Mouse (Mus musculus): ENCODE measurements around the gene Cntnap5c. TPM values are rescaled to one million over a fixed set of nuclear protein-coding genes. Genes with fewer than 3 reads are reported as not detected.
"Not testable (repeated sequence)": the region's sequence is repeated elsewhere in the genome, so short reads cannot be mapped to it uniquely, and the experiment has no call there.

Gene Cntnap5c
- total RNA-seq (2021), result not detected
- long read RNA-seq, experiment 1, result 0 reads
- long read RNA-seq, experiment 2, result 0 reads

DNA sequence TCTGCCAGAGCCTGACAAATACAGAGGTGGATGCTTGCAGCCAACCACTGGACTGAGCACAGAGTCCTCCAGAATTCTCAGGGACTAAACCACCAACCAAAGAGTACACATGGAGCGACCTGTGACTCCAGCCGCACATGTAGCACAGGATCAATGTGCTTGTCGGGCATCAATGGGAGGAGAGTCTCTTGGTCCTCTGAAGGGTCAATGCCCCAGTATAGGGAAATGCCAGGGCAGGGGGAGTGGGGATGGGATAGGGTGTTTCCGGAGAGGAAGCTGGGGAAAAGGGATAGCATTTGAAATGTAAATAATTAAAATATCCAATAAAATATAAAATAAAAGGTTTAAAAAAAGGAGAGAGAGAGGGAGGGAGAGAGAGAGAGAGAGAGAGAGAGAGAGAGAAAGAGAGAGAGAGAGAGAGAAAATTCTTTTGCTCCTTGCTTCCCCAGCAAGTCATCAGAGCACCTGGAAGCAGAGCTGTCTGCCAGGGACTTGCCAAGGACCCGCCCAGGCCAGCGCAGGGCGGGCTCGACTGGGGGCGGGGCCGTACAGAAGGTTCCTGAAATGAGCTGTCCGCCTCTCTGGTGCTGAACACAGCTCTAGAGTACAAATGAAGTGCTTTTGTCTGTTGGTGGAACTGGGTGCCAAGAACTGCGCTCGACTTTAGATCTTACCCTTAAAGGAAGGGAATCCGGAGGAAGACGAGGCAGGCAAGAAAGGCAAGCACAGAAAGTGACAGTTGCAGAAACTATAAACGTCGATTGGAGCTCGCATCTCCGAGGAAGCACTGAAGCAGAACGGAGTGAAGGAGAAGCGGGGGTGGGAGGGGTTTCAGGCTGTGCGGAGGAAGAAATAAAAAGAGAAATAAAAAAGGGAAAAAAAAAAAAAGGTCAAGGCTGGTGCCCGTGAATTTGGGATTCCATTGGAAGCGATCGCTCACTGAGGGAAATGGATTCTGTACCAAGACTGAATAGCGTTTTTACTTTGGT, at the start of gene Cntnap5c:
Gene Cntnap5c, plus strand, starts transcription at position 949 of the 989 bp plus-strand sequence.
- DNase-seq (ENCODE audit: low spot score in 2 of 2), result peak; percentile 27 to 37

DNA sequence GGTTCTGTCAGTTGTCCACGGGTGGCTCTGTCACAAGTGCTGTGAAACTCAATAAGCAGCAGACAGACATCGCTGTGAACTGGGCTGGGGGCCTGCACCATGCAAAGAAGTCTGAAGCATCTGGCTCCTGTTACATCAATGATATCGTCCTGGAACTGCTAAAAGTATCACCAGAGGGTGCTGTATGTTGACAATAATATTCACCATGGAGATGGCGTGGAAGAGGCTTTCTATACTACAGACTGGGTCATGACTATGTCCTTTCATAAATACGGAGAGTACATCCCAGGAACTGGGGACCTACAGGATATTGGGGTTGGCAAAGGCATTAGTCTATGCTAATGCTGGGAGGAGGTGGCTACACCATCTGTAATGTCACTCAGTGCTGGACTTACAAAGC, 27.3 kb upstream of the Cntnap5c start, which contains the start of gene Gm21834:
Gene Gm21834, minus strand, starts transcription at position 101 of the 400 bp plus-strand sequence.
- DNase-seq (ENCODE audit: low spot score in 2 of 2), result no peak

DNA sequence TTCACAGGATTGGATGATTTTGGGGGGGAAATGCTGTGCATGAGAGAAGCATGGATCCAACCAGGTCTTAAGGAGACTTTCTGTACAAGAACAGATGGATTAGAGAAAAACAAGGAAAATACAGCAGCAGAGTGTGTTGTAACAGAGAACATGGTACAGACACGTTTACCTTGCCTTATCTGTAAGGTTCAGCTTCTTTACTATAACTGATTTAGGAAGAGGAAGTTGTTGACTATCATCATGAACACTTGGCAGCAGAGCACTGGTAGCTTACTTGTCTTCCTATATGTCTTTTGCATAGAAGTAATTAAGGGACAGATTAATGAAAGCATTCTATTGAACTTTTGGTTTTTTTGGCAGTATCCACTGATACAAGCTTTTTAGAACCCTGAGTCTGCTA, 11.3 kb upstream of the Cntnap5c start:
- no peak for DNase-seq (ENCODE audit: low spot score in 2 of 2)

DNA sequence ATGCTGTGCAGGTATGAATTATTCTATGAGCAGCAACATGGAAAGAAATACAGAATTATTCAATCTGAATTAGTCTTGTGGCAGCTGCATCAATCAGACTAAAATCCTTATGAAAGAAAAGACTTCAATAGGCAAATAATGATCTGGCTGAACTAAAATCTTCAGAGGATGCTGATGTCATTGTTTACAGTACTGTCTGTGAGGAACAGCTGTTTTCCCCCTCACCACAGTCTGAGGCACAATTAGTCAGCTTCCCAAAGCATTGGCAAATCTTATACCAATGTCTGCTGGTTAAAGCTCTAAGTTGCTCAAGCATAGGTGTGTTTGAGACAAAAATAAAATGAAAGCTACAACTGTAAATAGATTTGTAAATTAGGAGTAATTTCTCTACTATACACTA, 2.1 kb upstream of the Cntnap5c start:
- DNase-seq (ENCODE audit: low spot score in 2 of 2), result no peak

DNA sequence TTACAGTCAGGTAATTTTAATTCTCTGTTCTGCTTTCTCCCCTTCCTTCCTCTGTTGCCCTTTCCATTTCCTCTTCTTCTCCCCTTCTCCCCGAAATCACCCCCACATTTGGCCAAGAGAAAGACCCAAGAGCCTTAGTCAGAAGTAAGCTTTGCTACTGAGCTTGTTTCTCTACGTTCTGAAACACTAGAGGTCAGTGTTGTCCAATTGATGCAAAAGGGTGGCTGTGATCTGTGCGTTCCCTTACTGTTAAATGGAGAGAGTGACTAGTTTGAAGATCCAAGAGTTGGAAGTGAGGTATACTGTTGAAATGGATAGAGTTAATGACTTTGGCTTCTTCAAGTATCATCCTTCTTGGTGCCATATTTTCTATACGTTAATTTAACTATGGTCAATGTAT, 1.5 kb downstream of the Cntnap5c start:
- no peak for DNase-seq (ENCODE audit: low spot score in 2 of 2)

DNA sequence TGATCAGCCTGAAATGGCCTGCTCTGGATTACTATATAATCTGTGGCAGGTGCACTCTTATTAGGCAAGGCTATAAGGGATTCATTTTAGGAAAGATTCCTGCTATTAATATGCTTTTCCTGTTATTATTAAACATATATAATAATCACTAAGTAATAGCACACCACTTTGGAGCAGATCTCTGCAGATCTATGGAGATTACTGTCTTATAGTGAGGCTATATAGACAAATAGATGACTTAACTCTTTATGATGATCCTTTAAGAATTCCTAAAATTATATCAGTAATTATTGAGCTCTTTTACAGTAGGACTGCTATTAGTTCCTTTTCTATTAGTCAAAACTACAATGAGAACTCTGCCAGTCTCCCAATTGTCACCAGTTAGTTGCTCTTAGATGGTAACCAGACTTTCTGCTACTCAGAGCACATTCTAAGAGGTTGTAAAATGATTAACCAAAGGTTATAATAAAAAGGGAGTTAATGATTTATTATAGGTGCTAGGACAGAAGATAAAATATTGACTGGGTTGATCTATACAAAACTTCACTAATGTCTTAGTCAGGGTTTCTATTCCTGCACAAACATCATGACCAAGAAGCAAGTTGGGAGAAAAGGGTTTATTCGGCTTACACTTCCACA, 18.9 kb downstream of the Cntnap5c start:
- no peak for DNase-seq (ENCODE audit: low spot score in 2 of 2)

DNA sequence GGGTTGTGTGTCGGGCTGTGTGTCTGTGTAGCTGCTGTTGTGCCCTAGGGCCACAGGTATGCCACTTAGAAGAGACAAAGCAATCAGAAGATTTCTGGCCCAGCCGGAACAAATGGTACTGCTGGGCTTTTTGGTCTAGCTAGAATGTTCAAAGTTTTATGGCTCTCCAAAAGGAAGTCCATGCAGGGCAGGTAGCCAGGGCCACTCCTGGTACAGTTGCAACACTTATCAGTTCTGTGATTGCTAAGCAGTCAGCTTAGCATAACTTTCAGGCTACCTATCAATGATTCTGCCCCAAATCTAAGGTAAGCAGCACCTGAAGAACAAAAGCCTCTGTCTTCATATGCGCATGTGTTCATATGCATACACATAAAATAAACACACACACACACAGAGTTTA, 26.0 kb downstream of the Cntnap5c start:
- no peak for DNase-seq (ENCODE audit: low spot score in 2 of 2)

DNA sequence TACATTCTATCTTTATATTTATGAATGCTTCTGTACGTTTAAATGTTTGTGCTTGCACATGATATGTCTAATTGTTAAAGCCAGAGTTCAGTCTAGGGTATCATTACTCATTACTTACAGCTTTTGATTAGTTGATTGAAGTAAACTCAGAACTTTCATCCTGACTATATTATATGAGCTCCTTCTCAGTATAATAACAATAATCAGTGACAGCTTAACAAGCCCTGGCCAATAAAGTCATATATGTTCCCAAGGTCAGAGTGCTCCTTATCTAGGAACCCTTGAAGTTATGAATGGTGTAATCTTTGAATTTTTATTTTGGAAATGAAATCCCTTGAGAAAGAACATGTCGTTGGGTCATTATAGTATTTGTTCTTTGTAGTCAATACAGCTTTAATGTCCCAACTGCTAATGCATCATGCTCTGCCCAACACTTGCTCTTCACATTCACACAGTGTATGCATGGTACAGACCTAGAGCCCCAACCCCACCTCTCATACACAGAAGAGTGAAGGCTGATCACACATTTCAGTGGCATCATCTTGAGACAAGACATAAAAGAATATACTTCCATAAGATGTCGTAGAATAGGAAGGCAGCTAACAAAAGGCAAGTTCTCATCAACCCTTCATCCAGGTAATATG, 27.4 kb downstream of the Cntnap5c start:
- DNase-seq (ENCODE audit: low spot score in 2 of 2), result no peak

DNA sequence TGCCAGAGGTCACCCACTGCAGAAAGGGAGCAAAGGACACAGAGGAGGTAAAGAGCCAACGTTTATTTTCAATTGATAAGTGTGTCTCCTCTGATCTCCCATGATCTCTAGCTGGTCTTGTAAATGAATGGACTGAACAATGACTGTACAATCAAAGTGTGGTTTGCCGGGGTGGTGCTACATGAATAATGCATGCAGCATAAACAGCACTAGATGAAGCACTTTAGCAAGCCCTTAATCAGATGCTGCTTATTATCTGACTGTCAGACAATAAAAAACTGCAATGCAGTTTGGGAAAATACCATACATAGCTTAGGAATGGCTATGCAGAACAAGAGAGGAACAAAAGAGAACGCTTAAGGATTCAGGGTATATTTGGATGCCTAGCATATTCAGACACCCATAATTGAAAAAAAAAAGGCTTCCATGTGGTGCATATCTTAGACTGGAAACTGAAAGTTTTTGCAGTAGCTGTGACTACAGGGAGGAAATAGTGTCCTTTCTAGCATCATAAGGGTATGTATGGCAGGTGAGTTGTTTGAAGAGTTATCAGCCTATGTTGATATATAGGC, 30.1 kb downstream of the Cntnap5c start:
- DNase-seq (ENCODE audit: low spot score in 2 of 2), result no peak

DNA sequence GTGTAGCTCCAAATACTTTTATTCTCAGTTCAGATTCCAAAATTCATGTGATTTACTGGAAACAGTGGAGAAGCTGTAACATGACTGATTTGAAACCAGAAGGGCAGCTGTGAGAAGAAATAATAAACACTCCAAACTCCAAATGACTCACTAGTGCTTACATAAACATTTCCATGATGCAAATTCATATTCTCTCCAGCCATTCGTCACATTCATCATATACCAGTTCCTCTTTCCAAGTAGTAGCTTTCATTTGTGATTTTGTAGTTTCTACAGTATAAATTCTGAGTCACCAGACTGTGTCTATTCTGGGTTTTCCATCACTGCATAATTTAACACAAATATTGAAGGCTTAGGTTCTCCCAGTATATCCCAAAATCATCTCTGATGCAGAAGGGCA, 31.8 kb downstream of the Cntnap5c start:
- DNase-seq (ENCODE audit: low spot score in 2 of 2), result no peak

DNA sequence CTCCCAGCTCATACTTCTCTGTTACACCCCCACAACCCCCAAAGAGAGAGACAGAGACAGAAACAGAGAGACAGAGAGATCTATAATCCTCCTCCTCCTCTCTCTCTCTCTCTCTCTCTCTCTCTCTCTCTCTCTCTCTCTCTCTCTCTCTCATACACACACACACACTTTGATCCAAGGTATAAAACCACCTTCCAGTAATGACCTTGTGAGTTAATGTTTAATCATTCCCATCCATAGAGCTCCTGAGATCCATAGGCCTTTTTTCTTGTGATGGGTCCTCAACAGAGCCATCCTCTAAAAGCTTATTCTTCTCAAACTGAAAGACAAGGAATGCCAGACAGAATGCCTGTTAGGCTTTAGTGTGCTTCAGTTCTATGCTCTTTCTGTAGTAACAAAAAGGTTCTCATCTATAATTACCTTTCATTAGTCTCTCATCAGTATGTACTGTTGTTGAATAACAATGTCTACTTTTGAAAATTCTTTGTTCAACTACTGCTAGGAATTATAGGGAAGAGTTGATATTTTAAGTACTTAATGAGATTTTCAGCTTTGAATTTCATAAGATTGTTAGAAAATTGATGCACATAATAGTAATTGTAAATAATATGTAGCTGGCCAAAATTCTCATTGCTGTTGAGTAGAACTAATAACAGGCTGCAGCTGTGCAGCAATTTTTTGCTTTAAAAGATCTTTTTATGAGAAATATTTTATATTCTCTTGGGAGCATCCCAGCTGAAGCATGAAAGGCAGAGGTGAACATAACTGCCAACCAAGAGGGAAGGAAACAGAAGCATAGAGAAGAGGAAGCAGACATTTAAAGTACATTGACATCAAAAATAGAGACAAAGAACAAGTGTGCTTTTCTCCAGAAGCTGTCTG, 68.0 kb downstream of the Cntnap5c start:
- DNase-seq (ENCODE audit: low spot score in 2 of 2), result no peak

DNA sequence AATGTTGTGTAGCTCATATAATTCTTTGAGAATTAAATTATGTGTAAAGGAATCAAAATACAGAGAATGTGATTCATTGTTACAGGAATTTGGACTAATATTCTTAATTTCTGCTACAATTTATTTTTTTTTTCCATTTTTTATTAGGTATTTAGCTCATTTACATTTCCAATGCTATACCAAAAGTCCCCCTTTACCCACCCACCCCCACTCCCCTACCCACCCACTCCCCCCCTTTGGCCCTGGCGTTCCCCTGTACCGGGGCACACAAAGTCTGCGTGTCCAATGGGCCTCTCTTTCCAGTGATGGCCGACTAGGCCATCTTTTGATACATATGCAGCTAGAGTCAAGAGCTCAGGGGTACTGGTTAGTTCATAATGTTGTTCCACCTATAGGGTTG, 86.4 kb downstream of the Cntnap5c start:
- not testable (repeated sequence) for DNase-seq (ENCODE audit: low spot score in 2 of 2)

DNA sequence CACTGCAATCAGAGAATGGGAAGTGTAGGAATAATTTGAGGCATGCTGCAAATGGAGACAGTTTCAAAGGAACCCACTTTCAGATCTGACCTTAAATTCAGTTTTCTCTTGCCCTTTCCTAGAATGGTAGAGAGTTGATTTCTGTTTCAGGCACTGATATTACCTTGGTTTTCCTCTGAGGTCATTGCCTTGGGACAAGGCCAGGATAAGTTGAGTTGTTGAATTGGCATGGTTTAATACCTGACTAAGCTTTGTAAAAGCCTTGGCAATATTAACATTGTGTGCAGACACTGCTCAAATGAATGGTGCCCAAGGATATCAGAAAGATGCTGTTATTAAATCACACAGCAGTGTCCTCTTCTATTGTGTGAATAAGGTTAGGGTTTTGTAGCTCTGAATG, 96.6 kb downstream of the Cntnap5c start:
- no peak for DNase-seq (ENCODE audit: low spot score in 2 of 2)

DNA sequence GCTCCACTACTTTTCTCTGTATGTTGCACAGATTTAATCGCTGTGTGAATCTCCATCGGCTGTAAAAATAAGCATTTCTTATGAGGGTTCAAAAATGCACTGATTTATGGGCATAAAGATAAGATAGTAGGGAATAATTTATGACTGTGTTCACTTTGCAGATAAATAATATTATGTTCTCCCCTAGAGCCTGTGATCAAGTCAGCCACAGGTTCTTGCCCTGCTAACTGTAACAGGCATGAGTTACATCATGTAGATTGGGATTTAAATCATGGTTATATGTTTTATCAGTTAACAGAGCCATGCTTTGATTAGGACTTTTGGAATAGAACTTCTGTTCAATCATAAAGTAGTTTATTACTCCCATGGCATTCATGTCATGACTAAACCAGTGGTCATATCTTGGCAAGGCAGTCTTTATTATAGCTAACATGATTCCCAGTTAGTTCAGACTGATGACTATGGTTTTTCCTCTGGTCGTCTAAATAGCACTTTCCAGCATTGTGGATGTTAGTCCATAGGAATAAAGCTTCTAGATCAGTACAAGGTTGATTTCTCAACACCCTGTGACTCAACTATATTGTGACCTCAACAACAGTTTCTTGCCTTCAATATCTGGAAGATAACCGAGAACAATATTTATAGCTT, 118.5 kb downstream of the Cntnap5c start:
- no peak for DNase-seq (ENCODE audit: low spot score in 2 of 2)

DNA sequence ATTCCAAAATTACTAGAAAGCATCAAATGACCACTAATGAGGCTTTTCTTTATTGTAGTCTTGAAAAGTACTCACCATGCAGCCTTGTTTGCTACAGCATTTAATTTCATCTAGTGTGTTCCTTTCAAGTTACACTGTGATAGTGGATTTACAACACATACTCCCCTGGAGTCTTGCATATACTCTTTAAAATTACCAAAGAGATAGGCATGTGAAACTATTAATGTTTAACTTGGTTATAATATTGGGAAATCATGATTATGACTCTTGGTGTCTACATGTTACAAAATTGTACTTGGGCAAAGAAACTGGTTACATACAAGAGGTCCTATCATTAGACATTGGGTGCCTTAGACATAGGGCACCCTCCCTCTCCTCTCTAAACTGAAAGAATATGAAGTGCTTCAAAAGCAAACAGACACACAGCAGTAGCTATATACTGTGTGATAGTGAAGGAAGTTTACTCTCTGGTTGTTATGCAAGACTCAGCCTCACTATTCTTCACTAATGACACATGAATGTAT, 142.5 kb downstream of the Cntnap5c start:
- no peak for DNase-seq (ENCODE audit: low spot score in 2 of 2)

DNA sequence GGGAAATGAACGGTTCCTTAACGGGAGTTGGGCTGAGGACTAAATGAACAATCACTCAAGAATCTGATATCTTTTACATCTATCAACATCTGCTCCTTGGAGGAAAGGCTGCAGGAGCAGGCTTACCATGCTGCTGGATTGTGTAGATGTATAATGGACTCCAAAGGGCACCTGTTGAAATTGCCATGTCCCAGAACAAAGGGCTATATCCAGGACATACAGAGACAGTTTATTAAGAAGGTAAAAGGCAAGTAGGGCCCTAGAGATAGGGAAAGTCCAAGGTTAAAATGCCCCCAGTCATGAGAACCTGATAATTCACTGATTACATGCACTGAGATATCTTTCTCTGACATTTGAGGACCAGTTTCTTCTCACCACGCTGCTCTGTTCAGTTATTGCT, 214.9 kb downstream of the Cntnap5c start:
- DNase-seq (ENCODE audit: low spot score in 2 of 2), result no peak

DNA sequence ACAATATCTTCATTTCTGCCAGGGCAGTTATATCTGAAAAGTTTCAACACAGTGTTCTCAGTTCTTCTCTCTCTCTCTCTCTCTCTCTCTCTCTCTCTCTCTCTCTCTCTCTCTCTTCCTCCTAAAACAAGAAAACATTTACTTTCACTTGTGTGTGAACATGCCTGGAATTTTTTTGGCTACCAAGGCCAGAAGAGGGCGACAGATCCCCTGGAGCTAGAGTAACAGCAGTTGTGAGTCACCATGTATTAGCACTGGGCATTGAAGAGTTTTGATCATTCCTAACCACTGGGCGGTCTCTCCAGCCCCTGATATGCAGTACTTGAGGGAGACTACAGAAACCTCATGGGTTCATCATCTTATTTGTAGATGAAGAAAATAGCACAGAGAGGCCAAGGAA, 219.1 kb downstream of the Cntnap5c start:
- DNase-seq (ENCODE audit: low spot score in 2 of 2), result no peak

DNA sequence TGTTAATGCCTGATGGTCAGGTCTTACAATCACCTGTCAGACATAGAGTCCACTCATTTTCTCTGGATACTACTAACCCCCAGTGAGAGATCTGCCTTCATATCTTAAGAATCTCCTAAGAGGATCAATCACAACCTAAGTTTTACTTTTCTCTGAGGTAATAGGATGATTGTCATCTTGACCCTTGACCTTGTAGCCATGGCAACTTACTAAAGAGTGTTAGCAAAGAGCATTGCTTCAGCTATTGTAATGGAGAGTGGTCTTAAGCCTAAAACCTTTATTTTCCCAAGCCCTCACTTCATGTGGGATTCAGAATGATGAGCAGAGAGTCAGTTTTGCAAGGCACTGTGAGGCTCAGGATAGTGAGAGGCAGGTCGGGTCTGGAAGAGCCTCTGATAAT, 227.1 kb downstream of the Cntnap5c start:
- DNase-seq (ENCODE audit: low spot score in 2 of 2), result no peak

DNA sequence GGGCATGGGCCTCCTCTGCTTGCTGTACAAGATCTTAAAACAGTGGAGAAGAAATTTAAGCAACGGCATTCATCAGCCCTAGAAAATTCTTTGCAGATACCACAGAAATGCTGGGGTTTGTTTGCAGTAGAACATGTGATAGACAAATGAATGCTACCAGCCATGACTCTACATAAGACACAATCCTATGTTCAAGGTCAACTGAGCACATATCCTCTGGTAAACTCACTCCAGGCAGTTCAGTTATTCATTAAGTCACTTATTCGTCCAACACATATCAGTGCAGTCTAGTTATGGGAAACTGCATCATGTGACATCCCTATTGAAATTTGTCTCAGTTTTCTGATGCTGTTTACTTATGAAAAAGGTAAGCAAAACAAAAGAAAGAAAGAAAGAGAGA, 229.7 kb downstream of the Cntnap5c start:
- no peak for DNase-seq (ENCODE audit: low spot score in 2 of 2)

DNA sequence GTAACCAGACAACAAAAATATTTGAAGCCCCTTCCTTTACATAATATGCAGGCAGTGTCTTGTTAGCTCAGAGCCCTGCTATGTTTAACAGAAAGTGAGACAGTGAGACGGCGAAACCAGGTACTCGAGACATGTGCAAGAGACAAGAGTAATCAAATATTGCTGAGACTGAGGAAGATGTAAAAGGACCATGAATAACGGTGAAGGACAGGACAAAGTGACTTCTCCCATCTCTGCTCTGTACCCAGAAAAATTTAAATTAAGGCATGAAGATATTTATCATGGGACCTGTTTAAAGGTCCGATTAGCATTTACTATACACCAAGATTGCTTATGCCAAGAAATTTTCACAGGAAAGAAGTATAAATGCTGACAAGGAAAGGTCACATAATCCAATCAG, 233.5 kb downstream of the Cntnap5c start:
- no peak for DNase-seq (ENCODE audit: low spot score in 2 of 2)

Data from adrenal gland, postnatal 4 days (tissue).